Mouse (Mus musculus) cortical plate, adult 2 months (tissue): ENCODE results near the gene Bicd2.

Experiments
- CTCF ChIP-seq: fragments of 200-500 bp; IDR thresholded peaks from 2 replicates; pipeline ENCODE4 v1.5.1; 2011; ENCODE audit warnings: mild to moderate bottlenecking, control low read depth, low read length; ENCODE audit not compliant: insufficient read depth; ENCODE audit errors: extremely low read depth
- POLR2A ChIP-seq: fragments of 200-500 bp; IDR thresholded peaks from 2 replicates; pipeline ENCODE4 v1.6.1; 2011; ENCODE audit warnings: mild to moderate bottlenecking, low read length, control low read depth; ENCODE audit not compliant: insufficient read depth; ENCODE audit errors: extremely low read depth

GRCm38 (mm10) chr13:49360906-49361406 lies 19.6 kb downstream of the Bicd2 start:
- TF ChIP-seq CTCF, result no peak
- TF ChIP-seq POLR2A, result no peak
